Mouse (Mus musculus) G1E (cell line): ENCODE data around the gene Ms4a7. TPM values are rescaled to one million over a fixed set of nuclear protein-coding genes. Genes with fewer than 3 reads are reported as not detected.

Experiments used
- ATAC-seq: 2 replicates; pipeline ENCODE4 v1.8.0; 2016; ENCODE audit warnings: mild to moderate bottlenecking; ENCODE audit not compliant: insufficient number of reproducible peaks, poor library complexity, low FRiP score, severe bottlenecking; ENCODE audit errors: extremely low read depth
- DNase-seq: peaks from one replicate; pipeline ENCODE4 v3.0.0; 2012; ENCODE audit warnings: low spot score
- H3K27me3 ChIP-seq: 2 replicates; pipeline ENCODE4 v1.6.1; 2012; ENCODE audit warnings: mild to moderate bottlenecking, low read length, inconsistent platforms; ENCODE audit not compliant: insufficient read depth
- H3K36me3 ChIP-seq: replicated peaks from 2 replicates; pipeline ENCODE3; 2012; ENCODE audit warnings: mild to moderate bottlenecking, inconsistent platforms
- H3K4me1 ChIP-seq: 2 replicates; pipeline ENCODE4 v1.6.1; 2012; ENCODE audit warnings: low read depth, low read length, inconsistent platforms, mixed read lengths; ENCODE audit not compliant: insufficient read depth
- H3K4me3 ChIP-seq: 2 replicates; pipeline ENCODE4 v1.5.1; 2012; ENCODE audit warnings: low read depth, mild to moderate bottlenecking, inconsistent platforms, low read length, moderate library complexity, mixed read lengths
- H3K9me3 ChIP-seq: replicated peaks from 2 replicates; pipeline ENCODE4 v1.6.1; 2012; ENCODE audit warnings: inconsistent platforms
- CTCF ChIP-seq: IDR thresholded peaks from 2 replicates; pipeline ENCODE4 v1.5.1; 2012; ENCODE audit warnings: low read depth, low read length, inconsistent platforms, mixed read lengths
- GATA1 ChIP-seq: IDR thresholded peaks from 2 replicates; pipeline ENCODE4 v1.6.1; 2012; ENCODE audit warnings: borderline replicate concordance, low read length, inconsistent platforms, mixed read lengths
- GATA2 ChIP-seq: IDR thresholded peaks from 2 replicates; pipeline ENCODE4 v1.6.1; 2012; ENCODE audit warnings: low read depth, low read length, inconsistent platforms, borderline replicate concordance
- POLR2AphosphoS5 ChIP-seq: IDR thresholded peaks from 2 replicates; pipeline ENCODE4 v1.6.1; 2012; ENCODE audit warnings: low read depth, low read length, inconsistent platforms; ENCODE audit not compliant: insufficient replicate concordance
- TAL1 ChIP-seq: conservative IDR thresholded peaks from 2 replicates; pipeline ENCODE4 v1.6.1; 2012; ENCODE audit warnings: low read depth, low read length, inconsistent platforms, mixed read lengths
- polyA plus RNA-seq: library from polyadenylated mRNA; stranded (reverse); fragments of >175 nt; gene quantifications from 2 replicates; pipeline ENCODE4 v1.2.3, GENCODE M21; 2012
- total RNA-seq, 2 experiments: library from RNA; stranded (forward) in 1 of 2; stranded (reverse) in 1 of 2; fragments of 200-1000 nt in 1 of 2; fragments of >200 nt in 1 of 2; fragmentation: Nextera tagmentation in 1 of 2; gene quantifications; 2 replicates each; pipeline ENCODE4 v1.2.3; 2014 to 2017

Ms4a7 gene
- total and polyA plus RNA-seq, 3 experiments = 0.05 TPM; not detected in 2

DNA sequence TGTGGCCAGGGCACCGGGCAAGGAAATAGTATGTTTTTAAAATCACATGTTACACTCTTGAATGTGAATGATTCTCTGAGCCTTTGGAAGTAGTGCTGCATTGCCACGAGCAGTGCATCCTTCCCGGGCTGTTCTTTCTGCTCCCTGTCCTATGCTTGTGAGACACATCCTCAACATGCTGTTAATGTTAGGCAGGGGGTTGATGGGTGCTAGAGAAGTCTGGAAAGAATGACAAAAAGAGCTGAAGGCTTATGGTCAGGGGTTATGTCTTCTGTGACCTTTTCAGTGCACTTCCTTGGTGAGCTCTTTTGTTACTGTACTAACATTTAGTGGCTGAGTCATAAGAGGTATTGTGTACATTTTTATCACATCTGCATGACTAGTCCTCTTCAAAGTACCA is 55.7 kb downstream of the Ms4a7 start:
- Histone ChIP-seq H3K27me3 (no peaks in the 10 kb centered on the region), H3K4me3 (no peak overlapping the region), H3K4me1 (no peaks in the 10 kb centered on the region), H3K36me3 (no peaks in the 10 kb centered on the region), H3K9me3 (no peaks in the 10 kb centered on the region)
- DNase-seq = no peak
- no peak for TF ChIP-seq CTCF
- no peak for TF ChIP-seq TAL1
- TF ChIP-seq GATA2 = no peak
- TF ChIP-seq POLR2AphosphoS5 = no peak
- TF ChIP-seq GATA1 = no peak
- ATAC-seq = no peak

- Histone ChIP-seq H3K4me1 (no peaks in the 10 kb centered on the region), H3K9me3 (no peaks in the 10 kb centered on the region), H3K36me3 (no peaks in the 10 kb centered on the region), H3K4me3 (no peak overlapping the region), H3K27me3 (no peaks in the 10 kb centered on the region)
- DNase-seq (no peak), ATAC-seq (no peak)
- TF ChIP-seq TAL1 (no peak), GATA1 (no peak), GATA2 (no peak), POLR2AphosphoS5 (no peak)
Observed at GRCm38 (mm10) chr19:11276431-11276830, 59.5 kb downstream of the Ms4a7 start.

Other genes starting within 250 kb of the Ms4a7 start
- gene 1700017D01Rik, start 205.3 kb downstream of the Ms4a7 start, total RNA-seq (2014; fragmentation: Nextera tagmentation) = not detected in 2 replicates
- gene 1700017D01Rik, start 205.3 kb downstream of the Ms4a7 start, total RNA-seq (2017) = 0.06 and 0.16 TPM in 2 replicates
- not detected in 2 replicates for gene 1700017D01Rik, start 205.3 kb downstream of the Ms4a7 start, polyA plus RNA-seq
- not detected in 2 replicates for gene 1700025F22Rik, start 170.8 kb downstream of the Ms4a7 start, total RNA-seq (2014; fragmentation: Nextera tagmentation)
- not detected in 2 replicates for gene 1700025F22Rik, start 170.8 kb downstream of the Ms4a7 start, total RNA-seq (2017)
- gene 1700025F22Rik, start 170.8 kb downstream of the Ms4a7 start, polyA plus RNA-seq = not detected in 2 replicates
- gene Ms4a13, start 139.4 kb downstream of the Ms4a7 start, total RNA-seq (2014; fragmentation: Nextera tagmentation) = not detected in 2 replicates
- gene Ms4a13, start 139.4 kb downstream of the Ms4a7 start, total RNA-seq (2017) = not detected in 2 replicates
- gene Ms4a13, start 139.4 kb downstream of the Ms4a7 start, polyA plus RNA-seq = not detected in 2 replicates
- not detected in 2 replicates for gene Ms4a12, start 103.7 kb downstream of the Ms4a7 start, total RNA-seq (2014; fragmentation: Nextera tagmentation)
- 0.16 TPM in 1 of 2 replicates, not detected in the other for gene Ms4a12, start 103.7 kb downstream of the Ms4a7 start, total RNA-seq (2017)
- gene Ms4a12, start 103.7 kb downstream of the Ms4a7 start, polyA plus RNA-seq = not detected in 2 replicates
- not detected in 2 replicates for gene Ms4a1, start 69.9 kb downstream of the Ms4a7 start, total RNA-seq (2014; fragmentation: Nextera tagmentation)
- 0.06 and 0.22 TPM in 2 replicates for gene Ms4a1, start 69.9 kb downstream of the Ms4a7 start, total RNA-seq (2017)
- gene Ms4a1, start 69.9 kb downstream of the Ms4a7 start, polyA plus RNA-seq = not detected in 2 replicates
- gene Ms4a5, start 52.3 kb downstream of the Ms4a7 start, total RNA-seq (2014; fragmentation: Nextera tagmentation) = not detected in 2 replicates
- 0.23 and 0.38 TPM in 2 replicates for gene Ms4a5, start 52.3 kb downstream of the Ms4a7 start, total RNA-seq (2017)
- not detected in 2 replicates for gene Ms4a5, start 52.3 kb downstream of the Ms4a7 start, polyA plus RNA-seq
- gene Ms4a14, start 21.7 kb downstream of the Ms4a7 start, total RNA-seq (2014; fragmentation: Nextera tagmentation) = not detected in 2 replicates
- gene Ms4a14, start 21.7 kb downstream of the Ms4a7 start, total RNA-seq (2017) = 0.05 and 0.06 TPM in 2 replicates
- gene Ms4a14, start 21.7 kb downstream of the Ms4a7 start, polyA plus RNA-seq = not detected in 2 replicates
- not detected in 2 replicates for gene Ms4a4a, start 39.4 kb upstream of the Ms4a7 start, total RNA-seq (2014; fragmentation: Nextera tagmentation)
- not detected in 2 replicates for gene Ms4a4a, start 39.4 kb upstream of the Ms4a7 start, total RNA-seq (2017)
- not detected in 2 replicates for gene Ms4a4a, start 39.4 kb upstream of the Ms4a7 start, polyA plus RNA-seq
- gene Ms4a4c, start 68.6 kb upstream of the Ms4a7 start, total RNA-seq (2014; fragmentation: Nextera tagmentation) = not detected in 2 replicates
- gene Ms4a4c, start 68.6 kb upstream of the Ms4a7 start, total RNA-seq (2017) = not detected in 2 replicates
- gene Ms4a4c, start 68.6 kb upstream of the Ms4a7 start, polyA plus RNA-seq = not detected in 2 replicates
- not detected in 2 replicates for gene Ms4a4b, start 107.4 kb upstream of the Ms4a7 start, total RNA-seq (2014; fragmentation: Nextera tagmentation)
- 0.06 and 0.27 TPM in 2 replicates for gene Ms4a4b, start 107.4 kb upstream of the Ms4a7 start, total RNA-seq (2017)
- not detected in 2 replicates for gene Ms4a4b, start 107.4 kb upstream of the Ms4a7 start, polyA plus RNA-seq
- gene Ms4a6c, start 133.2 kb upstream of the Ms4a7 start, total RNA-seq (2014; fragmentation: Nextera tagmentation) = 0.78 TPM in 1 of 2 replicates, not detected in the other
- 1.9 and 2.6 TPM in 2 replicates for gene Ms4a6c, start 133.2 kb upstream of the Ms4a7 start, total RNA-seq (2017)
- 0.03 TPM in 2 replicates for gene Ms4a6c, start 133.2 kb upstream of the Ms4a7 start, polyA plus RNA-seq
- gene Gm8369, start 149.8 kb upstream of the Ms4a7 start, total RNA-seq (2014; fragmentation: Nextera tagmentation) = 1.4 and 2.1 TPM in 2 replicates
- 0.87 and 0.98 TPM in 2 replicates for gene Gm8369, start 149.8 kb upstream of the Ms4a7 start, total RNA-seq (2017)
- not detected in 2 replicates for gene Gm8369, start 149.8 kb upstream of the Ms4a7 start, polyA plus RNA-seq
- 0.23 TPM in 1 of 2 replicates, not detected in the other for gene Ms4a6b, start 180.4 kb upstream of the Ms4a7 start, total RNA-seq (2014; fragmentation: Nextera tagmentation)
- 2.5 and 3.1 TPM in 2 replicates for gene Ms4a6b, start 180.4 kb upstream of the Ms4a7 start, total RNA-seq (2017)
- gene Ms4a6b, start 180.4 kb upstream of the Ms4a7 start, polyA plus RNA-seq = 0.21 TPM in 1 of 2 replicates, not detected in the other
- gene Ms4a4d, start 200.7 kb upstream of the Ms4a7 start, total RNA-seq (2014; fragmentation: Nextera tagmentation) = not detected in 2 replicates
- 0.16 TPM in 1 of 2 replicates, not detected in the other for gene Ms4a4d, start 200.7 kb upstream of the Ms4a7 start, total RNA-seq (2017)
- not detected in 2 replicates for gene Ms4a4d, start 200.7 kb upstream of the Ms4a7 start, polyA plus RNA-seq